Mouse (Mus musculus) gastrocnemius, postnatal 25 days (tissue): ENCODE data around the gene Dazap1. TPM values are rescaled to one million over a fixed set of nuclear protein-coding genes. Genes with fewer than 3 reads are reported as not detected.
"Not testable (repeated sequence)": the region's sequence is repeated elsewhere in the genome, so short reads cannot be mapped to it uniquely, and the experiment has no call there.

Experiments
- DNase-seq: peaks from one replicate; pipeline ENCODE4 v3.0.0; 2022
- long read RNA-seq, 2 experiments: library from polyadenylated mRNA; stranded (forward); transcript quantifications; one replicate each; pipeline ENCODE4 v2.0.0; 2021
- total RNA-seq, 2 experiments: library from RNA; stranded (reverse); gene quantifications; 1 replicate in 1 of 2; 2 replicates in 1 of 2; pipeline ENCODE4 v1.2.3; 2021

Dazap1 gene
- total RNA-seq: 10 to 100 TPM; 40.1 to 43.6 TPM
- long read RNA-seq, experiment 1, partial matches to known transcripts: 6 of 22 reads
- long read RNA-seq, experiment 1, other reads (novel, unspliced or antisense): 14 of 22 reads
- long read RNA-seq, experiment 2, transcript Dazap1-203 (12 exons, 2,081 nt): major isoform, 11 of 19 reads
- long read RNA-seq, experiment 2, partial matches to known transcripts: 1 of 19 reads
- long read RNA-seq, experiment 2, other reads (novel, unspliced or antisense): 5 of 19 reads

GRCm38 (mm10) chr10:80260642-80261584, at the start of gene Dazap1, which contains the start of gene Gamt:
Dazap1 (plus strand) TSS chr10:80261486.
Gamt (minus strand) TSS chr10:80261012.
- DNase-seq: peak; percentile 98

GRCm38 (mm10) chr10:80211547-80212103, 49.7 kb upstream of the Dazap1 start:
- DNase-seq: not testable (repeated sequence)

- no peak for DNase-seq
Measured at GRCm38 (mm10) chr10:80215048-80215772, 46.1 kb upstream of the Dazap1 start.

- DNase-seq: no peak
Measured at GRCm38 (mm10) chr10:80220676-80221075, 40.6 kb upstream of the Dazap1 start.

- DNase-seq: not testable (repeated sequence)
Measured at GRCm38 (mm10) chr10:80223137-80223536, 38.1 kb upstream of the Dazap1 start.

GRCm38 (mm10) chr10:80226071-80226415, 35.2 kb upstream of the Dazap1 start:
- DNase-seq: no peak

- DNase-seq: peak; percentile 100
Measured at GRCm38 (mm10) chr10:80226416-80227165, 34.7 kb upstream of the Dazap1 start, which contains the start of gene Mum1. Mum1 (plus strand) TSS chr10:80226434.

GRCm38 (mm10) chr10:80227166-80227539, 34.1 kb upstream of the Dazap1 start:
- no peak for DNase-seq

- DNase-seq: peak; percentile 63
Measured at GRCm38 (mm10) chr10:80227877-80228775, 33.2 kb upstream of the Dazap1 start.

GRCm38 (mm10) chr10:80236145-80236825, 25.0 kb upstream of the Dazap1 start:
- no peak for DNase-seq

GRCm38 (mm10) chr10:80237020-80237419, 24.3 kb upstream of the Dazap1 start:
- DNase-seq: no peak

GRCm38 (mm10) chr10:80238306-80238705, 23.0 kb upstream of the Dazap1 start:
- DNase-seq: no peak

GRCm38 (mm10) chr10:80239791-80240190, 21.5 kb upstream of the Dazap1 start:
- no peak for DNase-seq

- DNase-seq: no peak
Measured at GRCm38 (mm10) chr10:80242088-80242487, 19.2 kb upstream of the Dazap1 start.

- no peak for DNase-seq
Measured at GRCm38 (mm10) chr10:80242607-80243006, 18.7 kb upstream of the Dazap1 start.

GRCm38 (mm10) chr10:80244791-80245399, 16.4 kb upstream of the Dazap1 start:
- no peak for DNase-seq

- peak; percentile 51 for DNase-seq
Measured at GRCm38 (mm10) chr10:80245600-80245999, 15.7 kb upstream of the Dazap1 start.

GRCm38 (mm10) chr10:80247849-80248248, 13.4 kb upstream of the Dazap1 start:
- no peak for DNase-seq

GRCm38 (mm10) chr10:80248437-80248836, 12.8 kb upstream of the Dazap1 start:
- DNase-seq: not testable (repeated sequence)
